25 mouse cellular contexts compared by ENCODE assay signal in the genomic region with DNA sequence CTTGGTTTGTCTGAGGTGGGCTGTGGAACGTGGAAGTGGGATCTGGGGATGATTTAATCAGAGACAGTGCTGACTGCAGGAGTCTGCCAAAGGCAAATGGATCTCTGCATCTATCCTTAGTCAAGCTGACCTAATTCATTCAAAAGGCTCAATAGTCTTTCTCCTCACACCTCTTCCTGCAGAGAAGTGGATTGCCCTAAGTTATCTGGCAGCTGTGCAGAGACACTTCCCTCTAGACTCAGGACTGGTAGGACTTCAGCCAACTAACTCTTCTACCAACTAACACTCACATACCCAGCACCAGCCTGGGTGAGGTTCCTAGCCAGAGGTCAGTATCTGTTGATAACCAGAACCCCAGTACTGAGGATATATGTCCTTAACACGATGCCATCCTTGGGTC.
"Had no signal": no experiment of that assay in that cellular context is flagged by ENCODE, and none has a peak within 500 bp of the region (broad histone marks: within the 10 kb centered on the region; RNA-seq: fewer than 3 reads in every experiment).

No protein-coding gene starts in this region.

- DNase-seq: gastrocnemius, postnatal 14 days; heart, postnatal 10 days; heart, postnatal 4 days; kidney, adult 11 months; kidney, adult 2 months; kidney, adult 9 months; kidney, postnatal 14 days; kidney, postnatal 36 days; layer of hippocampus, adult 9-11 months; layer of hippocampus, postnatal 36 days; left cerebral cortex, postnatal 4 days had no signal

- H3K4me1 ChIP-seq: heart, embryonic 10.5 days; heart, embryonic 12.5 days; hindbrain, embryonic 10.5 days; kidney, embryonic 15.5 days; limb, embryonic 13.5 days; limb, embryonic 15.5 days; liver, embryonic 12.5 days had no signal

- H3K36me3 ChIP-seq: heart, embryonic 10.5 days; heart, embryonic 12.5 days; hindbrain, embryonic 10.5 days; hindbrain, embryonic 12.5 days; kidney, embryonic 15.5 days; limb, embryonic 13.5 days; limb, embryonic 15.5 days; liver, embryonic 12.5 days had no signal

- H3K9ac ChIP-seq: heart, embryonic 12.5 days; hindbrain, embryonic 12.5 days; hindbrain, embryonic 14.5 days; kidney, embryonic 15.5 days; limb, embryonic 13.5 days; limb, embryonic 15.5 days; liver, embryonic 12.5 days; liver, embryonic 14.5 days had no signal

- H3K4me3 ChIP-seq: heart, embryonic 10.5 days; heart, embryonic 12.5 days; hindbrain, embryonic 10.5 days; hindbrain, embryonic 12.5 days; kidney, embryonic 15.5 days; limb, embryonic 13.5 days; limb, embryonic 15.5 days; liver, embryonic 12.5 days had no signal

- H3K27me3 ChIP-seq: heart, embryonic 12.5 days; hindbrain, embryonic 12.5 days; kidney, embryonic 15.5 days; limb, embryonic 13.5 days; limb, embryonic 15.5 days; liver, embryonic 12.5 days had no signal

- H3K4me2 ChIP-seq: heart, embryonic 12.5 days; hindbrain, embryonic 12.5 days; hindbrain, embryonic 14.5 days; kidney, embryonic 15.5 days; limb, embryonic 13.5 days; limb, embryonic 15.5 days; liver, embryonic 12.5 days had no signal

- ATAC-seq: hindbrain, embryonic 16.5 days; inflammation-experienced regulatory T-cells, adult 6 months; intestine, embryonic 16.5 days; liver, embryonic 12.5 days had no signal

- H3K27ac ChIP-seq: heart, embryonic 10.5 days; hindbrain, embryonic 10.5 days; hindbrain, embryonic 12.5 days; hindbrain, embryonic 14.5 days; kidney, embryonic 15.5 days; kidney, postnatal 0 days; limb, embryonic 13.5 days; limb, embryonic 15.5 days; liver, embryonic 12.5 days; liver, embryonic 14.5 days had no signal

- H3K9me3 ChIP-seq: heart, embryonic 10.5 days; heart, embryonic 12.5 days; hindbrain, embryonic 10.5 days; hindbrain, embryonic 12.5 days; kidney, embryonic 15.5 days; limb, embryonic 13.5 days; limb, embryonic 15.5 days; liver, embryonic 12.5 days had no signal
